Mouse (Mus musculus): Measurements from ENCODE around the gene Prdm10.

- TF ChIP-seq CTCF (IDR thresholded peaks at IDR 0.05): no peak
- no peak for TF ChIP-seq EP300 (IDR thresholded peaks at IDR 0.05)
Measured at GRCm38 (mm10) chr9:31279885-31280365, 413 bp upstream of the Prdm10 start.
